Mouse (Mus musculus): ENCODE measurements around the gene Gm6993. TPM values are rescaled to one million over a fixed set of nuclear protein-coding genes. Genes with fewer than 3 reads are reported as not detected.
A peak's percentile ranks its signal among the peaks of the same experiment; 100 is the strongest.

The Gm6993 gene
- polyA plus RNA-seq, 1 experiment from 2014 or later: not detected

DNA sequence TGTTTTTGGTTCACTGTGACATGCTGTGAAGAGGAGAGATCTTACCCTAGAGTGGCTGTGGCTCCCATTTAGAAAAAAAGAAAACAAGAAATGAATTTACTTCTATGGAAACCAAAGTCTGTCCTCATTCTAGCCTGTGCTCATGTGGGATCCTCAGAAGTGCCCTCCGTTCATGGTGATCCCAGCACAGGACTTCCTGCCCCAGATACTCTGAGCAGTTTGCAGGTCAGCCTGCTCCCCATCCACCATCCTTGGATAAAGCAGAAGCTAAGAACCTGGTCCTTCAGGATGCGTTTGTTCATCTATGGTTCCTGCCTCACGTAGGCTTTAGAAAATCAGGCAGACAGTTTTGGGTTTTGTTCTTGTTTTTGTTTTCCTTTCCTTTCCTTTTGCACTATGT is 27.7 kb downstream of the Gm6993 start:
- no peak for ATAC-seq (ENCODE audit: low FRiP score, low TSS enrichment)
- no peaks in the 10 kb centered on the region for H3K27me3 ChIP-seq (ENCODE audit: insufficient read depth, low read length)
- no peaks in the 10 kb centered on the region for H3K9me3 ChIP-seq (ENCODE audit: low read length)
- H3K27ac ChIP-seq (ENCODE audit: low read length): peak overlapping the region; percentile 64; the same call in 1 of the 2 replicates
- H3K4me2 ChIP-seq (replicated peaks; ENCODE audit: low read depth, low read length): peak overlapping the region; percentile 78
- H3K4me3 ChIP-seq (ENCODE audit: low read length): peak overlapping the region; percentile 86
- H3K9ac ChIP-seq (replicated peaks; ENCODE audit: low read length): peak overlapping the region; percentile 43
- peaks cover 74% of the 10 kb centered on the region for H3K4me1 ChIP-seq (ENCODE audit: insufficient read depth, low read length)
- peaks cover 40% of the 10 kb centered on the region for H3K36me3 ChIP-seq (ENCODE audit: insufficient read depth, low read length)
- WGBS: 35% methylated on average over 3 of the region's 3 CpGs

GRCm38 (mm10) chr12:31269020-31269597 is 28.5 kb downstream of the Gm6993 start:
- 26% methylated on average over 12 of the region's 12 CpGs for WGBS
- H3K4me1 ChIP-seq (ENCODE audit: insufficient read depth, low read length): peaks cover 71% of the 10 kb centered on the region
- H3K27ac ChIP-seq (ENCODE audit: low read length): peak overlapping the region; percentile 67
- peak overlapping the region; percentile 39 for H3K9ac ChIP-seq (replicated peaks; ENCODE audit: low read length)
- peak overlapping the region; percentile 78 for H3K4me2 ChIP-seq (replicated peaks; ENCODE audit: low read depth, low read length)
- H3K9me3 ChIP-seq (ENCODE audit: low read length): no peaks in the 10 kb centered on the region
- ATAC-seq (ENCODE audit: low FRiP score, low TSS enrichment): peak; percentile 78
- no peaks in the 10 kb centered on the region for H3K27me3 ChIP-seq (ENCODE audit: insufficient read depth, low read length)
- H3K4me3 ChIP-seq (ENCODE audit: low read length): peak overlapping the region; percentile 29
- peaks cover 47% of the 10 kb centered on the region for H3K36me3 ChIP-seq (ENCODE audit: insufficient read depth, low read length)

- H3K4me1 ChIP-seq (ENCODE audit: insufficient read depth, low read length): peaks cover 67% of the 10 kb centered on the region
- H3K27ac ChIP-seq (ENCODE audit: low read length): peak overlapping the region; percentile 92
- no peak overlapping the region; the same call in 1 of the 2 replicates for H3K9ac ChIP-seq (replicated peaks; ENCODE audit: low read length)
- no peaks in the 10 kb centered on the region for H3K9me3 ChIP-seq (ENCODE audit: low read length)
- peaks cover 60% of the 10 kb centered on the region for H3K36me3 ChIP-seq (ENCODE audit: insufficient read depth, low read length)
- ATAC-seq (ENCODE audit: low FRiP score, low TSS enrichment): no peak
- 77% methylated on average over 10 of the region's 10 CpGs for WGBS
- no peaks in the 10 kb centered on the region for H3K27me3 ChIP-seq (ENCODE audit: insufficient read depth, low read length)
- H3K4me2 ChIP-seq (replicated peaks; ENCODE audit: low read depth, low read length): peak overlapping the region; percentile 50
- H3K4me3 ChIP-seq (ENCODE audit: low read length): peak overlapping the region; percentile 29
Observed at GRCm38 (mm10) chr12:31270361-31270760, 29.8 kb downstream of the Gm6993 start.

GRCm38 (mm10) chr12:31270776-31271175 is 30.2 kb downstream of the Gm6993 start:
- Histone ChIP-seq H3K4me1 (ENCODE audit: insufficient read depth, low read length) (peaks cover 67% of the 10 kb centered on the region), H3K4me3 (ENCODE audit: low read length) (peak overlapping the region; percentile 29), H3K9ac (replicated peaks; ENCODE audit: low read length) (peak overlapping the region; percentile 47), H3K9me3 (ENCODE audit: low read length) (no peaks in the 10 kb centered on the region), H3K4me2 (replicated peaks; ENCODE audit: low read depth, low read length) (peak overlapping the region; percentile 50), H3K27me3 (ENCODE audit: insufficient read depth, low read length) (no peaks in the 10 kb centered on the region), H3K36me3 (ENCODE audit: insufficient read depth, low read length) (peaks cover 64% of the 10 kb centered on the region), H3K27ac (ENCODE audit: low read length) (peak overlapping the region; percentile 92)
- 52% methylated on average over 5 of the region's 5 CpGs for WGBS
- ATAC-seq (ENCODE audit: low FRiP score, low TSS enrichment): no peak

DNA sequence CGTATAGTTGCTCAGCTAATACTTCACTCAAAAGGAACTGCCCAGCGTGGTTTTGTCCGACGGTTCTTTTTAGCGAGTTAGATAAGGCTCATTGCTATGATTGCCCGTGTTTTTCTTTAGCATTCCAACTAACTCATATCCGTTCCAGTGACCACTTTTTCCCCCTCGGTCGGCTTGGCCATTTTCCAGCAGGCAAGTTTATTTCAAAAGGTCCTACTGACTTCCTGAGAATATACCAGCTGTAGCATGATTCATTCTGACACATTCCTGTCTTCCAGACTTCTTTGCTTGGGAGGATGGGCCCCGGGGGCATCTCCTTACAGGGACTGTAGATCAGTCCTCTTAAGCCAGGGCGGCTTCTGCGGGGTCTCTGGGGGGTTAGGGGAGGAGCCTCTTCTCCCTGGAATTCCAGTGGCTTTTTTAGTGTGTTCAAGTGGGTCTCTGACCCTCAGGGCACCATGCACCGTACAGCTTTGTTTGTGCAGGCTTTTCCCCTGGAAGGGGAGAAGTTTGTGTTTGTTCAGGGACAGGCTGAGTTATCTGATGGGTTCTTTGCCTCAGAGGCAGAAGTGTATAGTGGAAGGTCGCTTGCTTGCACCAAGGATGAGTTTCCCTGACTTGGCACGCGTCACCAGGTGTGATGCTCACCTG is 30.9 kb downstream of the Gm6993 start:
- Histone ChIP-seq H3K27ac (ENCODE audit: low read length) (peak overlapping the region; percentile 92), H3K36me3 (ENCODE audit: insufficient read depth, low read length) (peaks cover 71% of the 10 kb centered on the region), H3K4me1 (ENCODE audit: insufficient read depth, low read length) (peaks cover 67% of the 10 kb centered on the region), H3K4me2 (replicated peaks; ENCODE audit: low read depth, low read length) (peak overlapping the region; percentile 50), H3K4me3 (ENCODE audit: low read length) (peak overlapping the region; percentile 29), H3K27me3 (ENCODE audit: insufficient read depth, low read length) (no peaks in the 10 kb centered on the region), H3K9me3 (ENCODE audit: low read length) (no peaks in the 10 kb centered on the region), H3K9ac (replicated peaks; ENCODE audit: low read length) (peak overlapping the region; percentile 47)
- ATAC-seq (ENCODE audit: low FRiP score, low TSS enrichment): peak; percentile 63
- 8% methylated on average over 16 of the region's 16 CpGs for WGBS

DNA sequence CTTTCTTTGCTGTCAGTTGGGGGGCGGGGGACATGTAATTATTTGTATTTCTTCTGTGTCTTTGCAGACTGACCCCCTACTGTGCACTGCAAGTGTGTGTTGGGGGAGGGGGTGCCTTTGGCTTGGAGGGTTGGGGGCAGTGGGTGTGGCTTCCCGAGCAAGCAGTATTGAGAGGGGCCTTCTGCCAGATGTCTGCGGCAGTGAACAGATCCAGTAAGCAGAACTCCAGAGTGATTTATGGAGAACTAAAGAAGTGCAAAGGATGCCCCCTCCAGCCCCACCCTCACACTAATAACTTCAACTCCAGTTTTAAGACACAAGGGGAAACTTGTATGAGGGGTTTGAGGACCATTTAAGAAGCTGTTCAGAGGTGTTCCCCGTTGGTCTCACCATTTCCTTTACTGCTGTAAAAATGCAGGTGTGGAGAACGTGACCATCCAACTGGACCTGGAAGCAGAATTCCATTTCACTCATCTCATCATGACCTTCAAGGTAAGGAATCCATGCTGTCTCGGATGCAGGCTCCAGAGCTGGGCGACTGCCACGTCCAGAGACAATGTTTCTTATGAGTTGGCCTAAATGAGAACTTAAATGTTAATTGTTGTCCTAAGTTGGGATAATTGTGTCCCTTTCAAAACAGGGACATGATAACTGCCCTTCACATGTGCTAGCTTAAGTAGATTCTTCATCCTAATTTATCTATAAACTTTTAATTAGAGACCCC is 31.6 kb downstream of the Gm6993 start:
- peak; percentile 19 for ATAC-seq (ENCODE audit: low FRiP score, low TSS enrichment)
- peaks cover 60% of the 10 kb centered on the region for H3K4me1 ChIP-seq (ENCODE audit: insufficient read depth, low read length)
- 49% methylated on average over 8 of the region's 8 CpGs for WGBS

GRCm38 (mm10) chr12:31272846-31273245 is 32.3 kb downstream of the Gm6993 start:
- H3K4me1 ChIP-seq (ENCODE audit: insufficient read depth, low read length): peaks cover 53% of the 10 kb centered on the region
- no peak overlapping the region for H3K27ac ChIP-seq (ENCODE audit: low read length)
- H3K4me2 ChIP-seq (replicated peaks; ENCODE audit: low read depth, low read length): no peak overlapping the region
- no peak for ATAC-seq (ENCODE audit: low FRiP score, low TSS enrichment)
- H3K4me3 ChIP-seq (ENCODE audit: low read length): no peak overlapping the region
- peaks cover 73% of the 10 kb centered on the region for H3K36me3 ChIP-seq (ENCODE audit: insufficient read depth, low read length)
- H3K9ac ChIP-seq (replicated peaks; ENCODE audit: low read length): no peak overlapping the region
- no peaks in the 10 kb centered on the region for H3K27me3 ChIP-seq (ENCODE audit: insufficient read depth, low read length)
- WGBS: 85% methylated on average over 2 of the region's 2 CpGs
- no peaks in the 10 kb centered on the region for H3K9me3 ChIP-seq (ENCODE audit: low read length)

More for the DNA sequence above, 31.6 kb downstream of the Gm6993 start:
- Histone ChIP-seq H3K36me3 (ENCODE audit: insufficient read depth, low read length) (peaks cover 72% of the 10 kb centered on the region), H3K27me3 (ENCODE audit: insufficient read depth, low read length) (no peaks in the 10 kb centered on the region), H3K9me3 (ENCODE audit: low read length) (no peaks in the 10 kb centered on the region), H3K27ac (ENCODE audit: low read length) (peak overlapping the region; percentile 92), H3K4me2 (replicated peaks; ENCODE audit: low read depth, low read length) (peak overlapping the region; percentile 50), H3K9ac (replicated peaks; ENCODE audit: low read length) (peak overlapping the region; percentile 47; the same call in 1 of the 2 replicates), H3K4me3 (ENCODE audit: low read length) (peak overlapping the region; percentile 29; the same call in 1 of the 2 replicates)

- no peak for ATAC-seq (ENCODE audit: low FRiP score, low TSS enrichment)
- H3K4me3 ChIP-seq (ENCODE audit: low read length): no peak overlapping the region
- H3K9me3 ChIP-seq (ENCODE audit: low read length): no peaks in the 10 kb centered on the region
- H3K9ac ChIP-seq (replicated peaks; ENCODE audit: low read length): no peak overlapping the region
- no peak overlapping the region for H3K27ac ChIP-seq (ENCODE audit: low read length)
- 92% methylated on average over 7 of the region's 7 CpGs for WGBS
- H3K36me3 ChIP-seq (ENCODE audit: insufficient read depth, low read length): peaks cover 75% of the 10 kb centered on the region
- H3K4me1 ChIP-seq (ENCODE audit: insufficient read depth, low read length): peaks cover 45% of the 10 kb centered on the region
- no peak overlapping the region for H3K4me2 ChIP-seq (replicated peaks; ENCODE audit: low read depth, low read length)
- H3K27me3 ChIP-seq (ENCODE audit: insufficient read depth, low read length): no peaks in the 10 kb centered on the region
Observed at GRCm38 (mm10) chr12:31273646-31274045, 33.1 kb downstream of the Gm6993 start.

- Histone ChIP-seq H3K4me2 (replicated peaks; ENCODE audit: low read depth, low read length) (no peak overlapping the region), H3K4me3 (ENCODE audit: low read length) (no peak overlapping the region), H3K27ac (ENCODE audit: low read length) (0 out of 2 replicates have a peak overlapping the region, but pooled peaks have one; percentile 27), H3K9ac (replicated peaks; ENCODE audit: low read length) (no peak overlapping the region), H3K27me3 (ENCODE audit: insufficient read depth, low read length) (no peaks in the 10 kb centered on the region), H3K9me3 (ENCODE audit: low read length) (no peaks in the 10 kb centered on the region), H3K4me1 (ENCODE audit: insufficient read depth, low read length) (peaks cover 28% of the 10 kb centered on the region), H3K36me3 (ENCODE audit: insufficient read depth, low read length) (peaks cover 83% of the 10 kb centered on the region)
- WGBS: 72% methylated on average over 10 of the region's 10 CpGs
- no peak for ATAC-seq (ENCODE audit: low FRiP score, low TSS enrichment)
Observed at GRCm38 (mm10) chr12:31275411-31275810, 34.8 kb downstream of the Gm6993 start.

Data from kidney, embryonic 16.5 days (tissue).